Mouse (Mus musculus) gastrocnemius, adult 18-20 months (tissue): Measurements from ENCODE around the gene Kcnma1. TPM values are rescaled to one million over a fixed set of nuclear protein-coding genes. Genes with fewer than 3 reads are reported as not detected.

ENCODE experiments used
- DNase-seq: peaks from one replicate; pipeline ENCODE4 v3.0.0; 2021; ENCODE audit warnings: low spot score
- total RNA-seq, 2 experiments: library from RNA; stranded (reverse); gene quantifications; 2 replicates each; pipeline ENCODE4 v1.2.3; 2021

Gene Kcnma1
- total RNA-seq, 2 experiments from 2014 or later = 44.2 to 58.9 TPM

- DNase-seq = no peak
Observed at GRCm38 (mm10) chr14:23357529-23358278, 656.6 kb downstream of the Kcnma1 start.

GRCm38 (mm10) chr14:23326786-23327185, 687.5 kb downstream of the Kcnma1 start:
- no peak for DNase-seq

GRCm38 (mm10) chr14:23305288-23305687, 709.0 kb downstream of the Kcnma1 start:
- DNase-seq = no peak

- DNase-seq = no peak
Observed at GRCm38 (mm10) chr14:23300443-23300842, 713.8 kb downstream of the Kcnma1 start.

GRCm38 (mm10) chr14:23290634-23291033, 723.7 kb downstream of the Kcnma1 start:
- peak; percentile 18 for DNase-seq

- DNase-seq = peak; percentile 10
Observed at GRCm38 (mm10) chr14:23266554-23267309, 747.6 kb downstream of the Kcnma1 start.

- DNase-seq = no peak
Observed at GRCm38 (mm10) chr14:23253154-23253553, 761.1 kb downstream of the Kcnma1 start.

- no peak for DNase-seq
Observed at GRCm38 (mm10) chr14:23244446-23244845, 769.8 kb downstream of the Kcnma1 start.

GRCm38 (mm10) chr14:23243857-23244256, 770.4 kb downstream of the Kcnma1 start:
- peak; percentile 32 for DNase-seq

Other genes starting within 250 kb of the Kcnma1 start
- 1 to 10 TPM; 5.5 to 6.7 TPM for gene Dlg5, start 231.4 kb upstream of the Kcnma1 start, total RNA-seq